Mouse (Mus musculus) ES-Bruce4 (cell line): ENCODE measurements around the gene Tspan11.

Experiments
- CTCF ChIP-seq: IDR thresholded peaks from one replicate; pipeline ENCODE4 v1.8.1; 2011; ENCODE audit warnings: low read depth, low read length
- POLR2A ChIP-seq: IDR thresholded peaks from one replicate; pipeline ENCODE4 v1.8.1; 2011; ENCODE audit warnings: low read length; ENCODE audit not compliant: insufficient read depth

- no peak for TF ChIP-seq POLR2A
- no peak for TF ChIP-seq CTCF
Measured at GRCm38 (mm10) chr6:127980381-127981045, 93.1 kb downstream of the Tspan11 start.
